In genomic region chr8:3450670-3451069, GRCm38 (mm10) we compare ENCODE assay signal across 10 mouse cellular contexts. TPM values are rescaled to one million over a fixed set of nuclear protein-coding genes. Genes with fewer than 3 reads are reported as not detected.
DNase-seq lines count a peak whose midpoint lies in the region; ATAC-seq lines count a peak whose summit lies in the region.
"Had no signal": no experiment of that assay in that cellular context is flagged by ENCODE, and none has a peak within 500 bp of the region (broad histone marks: within the 10 kb centered on the region; RNA-seq: fewer than 3 reads in every experiment).

No protein-coding gene starts in this region.

- WGBS in embryonic facial prominence, embryonic 10.5 days = 36% methylated on average over 5 of the region's 5 CpGs

- H3K4me3 ChIP-seq in embryonic facial prominence, embryonic 10.5 days = no peak overlapping the region
- H3K4me3 ChIP-seq: embryonic facial prominence, embryonic 12.5 days had no signal

- peak; percentile 45 for DNase-seq in kidney, adult 18-20 months
- DNase-seq in kidney, adult 11 months = no peak
- peak; percentile 24 to 38 for DNase-seq in adrenal gland, postnatal 4 days (ENCODE audit: low spot score in 2 of 2)
- DNase-seq in embryonic facial prominence, embryonic 10.5 days (ENCODE audit: low spot score) = peak; percentile 68
- peak; percentile 14 for DNase-seq in hindlimb bud, embryonic 11.5 days (ENCODE audit: extremely low spot score, low read depth, low spot score)
- peak; percentile 56 for DNase-seq in lung, postnatal 10 days
- peak; percentile 80 for DNase-seq in retina, embryonic 14.5 days (ENCODE audit: low spot score)

- H3K4me1 ChIP-seq in embryonic facial prominence, embryonic 10.5 days = no peaks in the 10 kb centered on the region
- H3K4me1 ChIP-seq: embryonic facial prominence, embryonic 12.5 days had no signal

- no peaks in the 10 kb centered on the region for H3K27me3 ChIP-seq in embryonic facial prominence, embryonic 10.5 days (replicated peaks; ENCODE audit: low read depth, poor library complexity, severe bottlenecking)
- H3K27me3 ChIP-seq: embryonic facial prominence, embryonic 12.5 days had no signal

- ATAC-seq in CD4-positive, CD25-positive, alpha-beta regulatory T cell, adult 4 months = peak; percentile 67

- H3K9me3 ChIP-seq in embryonic facial prominence, embryonic 10.5 days = no peaks in the 10 kb centered on the region
- H3K9me3 ChIP-seq: embryonic facial prominence, embryonic 12.5 days had no signal

- H3K27ac ChIP-seq in embryonic facial prominence, embryonic 10.5 days (replicated peaks) = no peak overlapping the region
- H3K27ac ChIP-seq: embryonic facial prominence, embryonic 12.5 days; macrophage had no signal

- H3K36me3 ChIP-seq in embryonic facial prominence, embryonic 10.5 days (replicated peaks) = peaks cover 92% of the 10 kb centered on the region

RNA-seq across cellular contexts. Expression of gene Pex11g, which starts 16.8 kb away (rescaled TPM):
- 10 to 100 TPM; 18.2 to 22.7 TPM for polyA plus RNA-seq in CD4-positive, CD25-positive, alpha-beta regulatory T cell, adult 4 months (2017; shearing (Covaris generic))
- total RNA-seq in adrenal gland, postnatal 4 days (2021) = 10 to 100 TPM; 11.0 to 13.5 TPM
- polyA plus RNA-seq in embryonic facial prominence, embryonic 10.5 days (2016; fragmentation: Nextera tagmentation; extraction: Ambion mirVana) = 4.1 and 4.8 TPM in 2 replicates

RNA-seq across cellular contexts. Expression of gene Tex45, which starts 20.0 kb away (rescaled TPM):
- polyA plus RNA-seq in CD4-positive, CD25-positive, alpha-beta regulatory T cell, adult 4 months (2017; shearing (Covaris generic)) = not detected
- under 1 TPM; 0.25 to 0.56 TPM for total RNA-seq in adrenal gland, postnatal 4 days (2021)
- polyA plus RNA-seq in embryonic facial prominence, embryonic 10.5 days (2016; fragmentation: Nextera tagmentation; extraction: Ambion mirVana) = 0.10 TPM in 1 of 2 replicates, not detected in the other
- polyA plus RNA-seq: macrophage had no signal

RNA-seq across cellular contexts. Expression of gene Zfp358, which starts 42.3 kb away (rescaled TPM):
- polyA plus RNA-seq in CD4-positive, CD25-positive, alpha-beta regulatory T cell, adult 4 months (2017; shearing (Covaris generic)) = 1 to 10 TPM; 1.0 to 1.6 TPM
- 10 to 100 TPM; 33.7 to 35.6 TPM for total RNA-seq in adrenal gland, postnatal 4 days (2021)
- 68.4 and 70.8 TPM in 2 replicates for polyA plus RNA-seq in embryonic facial prominence, embryonic 10.5 days (2016; fragmentation: Nextera tagmentation; extraction: Ambion mirVana)

RNA-seq across cellular contexts. Expression of gene Mcoln1, which starts 49.6 kb away (rescaled TPM):
- polyA plus RNA-seq in CD4-positive, CD25-positive, alpha-beta regulatory T cell, adult 4 months (2017; shearing (Covaris generic)) = 10 to 100 TPM; 16.1 to 18.6 TPM
- 10 to 100 TPM; 50.5 to 53.2 TPM for total RNA-seq in adrenal gland, postnatal 4 days (2021)
- 63.2 and 65.0 TPM in 2 replicates for polyA plus RNA-seq in embryonic facial prominence, embryonic 10.5 days (2016; fragmentation: Nextera tagmentation; extraction: Ambion mirVana)

RNA-seq across cellular contexts. Expression of gene Arhgef18, which starts 57.9 kb away (rescaled TPM):
- 10 to 100 TPM; 27.6 to 35.8 TPM for polyA plus RNA-seq in CD4-positive, CD25-positive, alpha-beta regulatory T cell, adult 4 months (2017; shearing (Covaris generic))
- 10 to 100 TPM; 45.0 to 46.8 TPM for total RNA-seq in adrenal gland, postnatal 4 days (2021)
- 9.5 and 9.6 TPM in 2 replicates for polyA plus RNA-seq in embryonic facial prominence, embryonic 10.5 days (2016; fragmentation: Nextera tagmentation; extraction: Ambion mirVana)

Comparison
In these comparisons a context has a peak if more than half of its experiments do, and no peak if none do; other contexts are left out.
1. RNA of gene Zfp358, which starts 42.3 kb away (polyA plus RNA-seq): 68.4 to 70.8 TPM in embryonic facial prominence, embryonic 10.5 days; 1.0 to 1.6 TPM in CD4-positive, CD25-positive, alpha-beta regulatory T cell, adult 4 months; every median in the first group is over 10 times any median in the second.